Mouse (Mus musculus) neural tube, embryonic 15.5 days (tissue): ENCODE data around the gene Tor1a. TPM values are rescaled to one million over a fixed set of nuclear protein-coding genes. Genes with fewer than 3 reads are reported as not detected.

Source experiments
- ATAC-seq: fragments of 200-750 bp; cut with Nextera tagmentation; 2 replicates; pipeline ENCODE4 v1.8.0; 2017; ENCODE audit warnings: mild to moderate bottlenecking, moderate TSS enrichment, moderate library complexity; ENCODE audit not compliant: low FRiP score
- H3K27ac ChIP-seq: fragments of 300-500 bp; sonication (generic); replicated peaks from 2 replicates; pipeline ENCODE4 v1.5.1; 2015; ENCODE audit warnings: mild to moderate bottlenecking, inconsistent platforms
- H3K27me3 ChIP-seq: fragments of 300-500 bp; sonication (generic); replicated peaks from 2 replicates; pipeline ENCODE4 v1.6.1; 2015; ENCODE audit warnings: inconsistent platforms
- H3K36me3 ChIP-seq: fragments of 300-500 bp; sonication (generic); 2 replicates; pipeline ENCODE4 v1.6.1; 2015; ENCODE audit warnings: inconsistent platforms
- H3K4me1 ChIP-seq: fragments of 300-500 bp; sonication (generic); 2 replicates; pipeline ENCODE4 v1.6.1; 2015; ENCODE audit warnings: inconsistent platforms
- H3K4me2 ChIP-seq: fragments of 300-500 bp; sonication (generic); 2 replicates; pipeline ENCODE4 v1.6.1; 2015; ENCODE audit warnings: inconsistent platforms, mild to moderate bottlenecking, moderate library complexity
- H3K4me3 ChIP-seq: fragments of 300-500 bp; sonication (generic); replicated peaks from 2 replicates; pipeline ENCODE4 v1.5.1; 2015; ENCODE audit warnings: mild to moderate bottlenecking, inconsistent platforms
- H3K9ac ChIP-seq: fragments of 300-500 bp; sonication (generic); replicated peaks from 2 replicates; pipeline ENCODE4 v1.6.1; 2015; ENCODE audit warnings: mild to moderate bottlenecking, inconsistent platforms
- H3K9me3 ChIP-seq: fragments of 300-500 bp; sonication (generic); replicated peaks from 2 replicates; pipeline ENCODE4 v1.6.1; 2016; ENCODE audit warnings: inconsistent platforms
- WGBS: fragments of 180-500 bp; shearing (Covaris S2); methylation state at CpG from one replicate; pipeline ENCODE4 v1.1.7; 2015; ENCODE audit warnings: mixed read lengths; 5-methylcytosine and 5-hydroxymethylcytosine counted together
- polyA plus RNA-seq: library from polyadenylated mRNA; unstranded; fragments of >200 nt; fragmentation: Nextera tagmentation; extraction: Ambion mirVana; gene quantifications from 2 replicates; pipeline ENCODE4 v1.2.1, GENCODE M21; 2015

The Tor1a gene
- polyA plus RNA-seq, 1 experiment from 2014 or later, result 93.2 TPM

DNA sequence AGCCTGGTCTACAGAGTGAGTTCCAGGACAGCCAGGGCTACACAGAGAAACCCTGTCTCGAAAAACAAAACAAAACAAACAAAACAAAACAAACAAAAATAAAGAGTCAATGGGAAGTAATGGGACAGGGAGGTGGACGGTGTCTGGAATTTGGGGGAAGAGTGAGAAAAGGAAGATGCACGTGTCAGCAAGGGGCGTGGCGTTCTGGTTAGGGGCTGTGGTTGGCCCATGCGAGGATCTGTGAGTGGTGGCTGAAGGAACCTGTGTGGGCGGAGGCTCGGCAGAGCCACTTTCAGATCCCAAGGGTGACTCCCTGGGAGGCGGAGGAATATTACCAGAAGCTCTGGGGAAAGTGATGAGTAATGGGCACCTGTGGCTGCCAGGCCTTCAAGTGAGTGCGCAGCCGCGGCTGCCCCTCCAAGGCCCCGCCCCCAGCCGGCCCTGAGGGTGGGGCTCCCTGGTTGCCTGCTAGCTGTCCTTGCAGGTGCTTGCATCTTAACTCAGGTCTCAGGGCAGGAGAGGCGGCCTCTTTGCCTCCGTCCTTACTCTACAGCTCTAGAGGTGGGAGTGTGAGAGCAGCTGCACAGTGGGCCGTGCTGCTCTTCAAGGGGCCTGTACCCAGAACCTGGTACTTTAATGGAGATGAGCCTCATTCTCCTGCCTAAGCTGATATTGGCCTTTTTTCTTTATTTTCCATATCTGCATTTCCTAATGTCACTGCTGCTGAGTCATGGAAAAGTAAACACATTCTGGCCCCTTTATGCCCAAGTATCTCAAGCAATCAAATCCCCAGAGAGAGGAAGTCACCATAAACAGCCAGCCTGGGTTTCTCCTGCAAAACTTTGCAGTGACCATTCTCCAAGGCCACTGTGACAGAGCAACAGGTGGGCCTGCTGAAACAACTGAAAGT, 17.6 kb upstream of the Tor1a start:
- 0 out of 2 replicates have a peak, but pooled peaks cover under 1% of the 10 kb centered on the region for H3K36me3 ChIP-seq
- no peak overlapping the region; the same call in 1 of the 2 replicates for H3K4me2 ChIP-seq
- no peak overlapping the region for H3K27ac ChIP-seq
- H3K4me3 ChIP-seq, result no peak overlapping the region
- peaks cover 31% of the 10 kb centered on the region for H3K4me1 ChIP-seq
- WGBS, result 29% methylated on average over 17 of the region's 17 CpGs
- ATAC-seq, result no peak
- H3K27me3 ChIP-seq, result no peaks in the 10 kb centered on the region
- H3K9ac ChIP-seq, result no peak overlapping the region
- no peaks in the 10 kb centered on the region for H3K9me3 ChIP-seq

DNA sequence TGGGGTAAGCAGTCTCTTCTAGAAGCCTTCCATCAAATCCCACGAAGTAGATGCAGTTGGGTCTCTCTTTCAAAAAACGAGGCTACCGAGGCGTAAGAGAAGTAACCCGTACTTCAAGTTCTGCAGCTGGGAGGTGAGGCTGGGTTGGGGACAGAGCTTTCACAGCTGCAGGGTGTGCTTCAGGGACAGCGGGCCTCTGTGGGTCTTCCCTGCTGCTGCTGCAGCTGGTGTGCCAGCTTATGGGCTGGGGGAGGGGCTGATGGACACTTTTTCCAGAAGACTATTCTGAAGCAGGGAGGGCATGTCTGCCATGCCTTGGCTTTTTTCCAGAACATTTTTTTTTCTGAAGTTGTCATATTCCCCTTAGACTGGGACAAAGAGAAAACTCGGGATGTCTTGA, 15.3 kb upstream of the Tor1a start:
- WGBS, result 48% methylated on average over 7 of the region's 7 CpGs
- peak overlapping the region; percentile 87 for H3K4me2 ChIP-seq
- peak overlapping the region; percentile 87; the same call in 1 of the 2 replicates for H3K27ac ChIP-seq
- peaks cover 15% of the 10 kb centered on the region for H3K36me3 ChIP-seq
- peak overlapping the region; percentile 82 for H3K9ac ChIP-seq
- ATAC-seq, result no peak
- no peaks in the 10 kb centered on the region for H3K9me3 ChIP-seq
- peak overlapping the region; percentile 89 for H3K4me3 ChIP-seq
- no peaks in the 10 kb centered on the region for H3K27me3 ChIP-seq
- H3K4me1 ChIP-seq, result peaks cover 31% of the 10 kb centered on the region

DNA sequence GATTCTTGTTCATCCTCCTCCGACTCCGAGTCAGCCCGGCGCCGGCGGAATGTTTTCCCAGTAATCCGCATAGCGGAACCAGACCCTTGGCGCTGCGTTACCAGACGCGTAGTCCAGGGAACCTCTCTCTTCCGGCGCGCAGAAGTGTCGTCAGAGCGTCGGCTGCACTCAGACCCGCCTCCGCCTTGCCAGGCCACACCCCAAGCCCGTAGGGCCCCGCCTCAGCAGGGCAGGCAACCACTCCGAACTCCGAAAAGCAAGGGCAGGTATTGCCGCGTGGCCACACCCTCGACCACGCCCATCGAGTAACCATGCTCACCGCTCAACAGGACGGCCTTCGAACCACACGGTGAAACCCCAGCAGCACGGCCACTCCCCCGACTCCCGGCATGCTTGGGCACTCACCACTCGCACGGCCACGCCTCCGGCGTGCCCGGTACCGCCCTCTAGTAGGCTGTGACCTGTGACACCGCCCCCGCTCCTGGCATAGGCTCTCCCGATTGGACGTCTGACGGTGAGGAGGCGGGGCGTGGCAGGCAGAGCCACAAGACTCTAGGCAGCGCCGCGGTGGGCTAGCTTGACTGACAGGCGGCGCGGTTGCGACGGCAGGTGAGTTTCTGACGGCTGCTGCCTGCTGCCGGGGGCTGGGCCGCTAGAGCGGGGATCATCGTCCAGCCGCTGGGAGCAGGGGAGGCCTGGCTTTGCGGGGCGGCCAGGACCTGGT, 14.2 kb upstream of the Tor1a start, which contains the start of the genes BC005624 and Usp20:
Gene BC005624 (minus strand): TSS at position 412 of the 724 bp plus-strand sequence.
Gene Usp20 (plus strand): TSS at position 490 of the 724 bp plus-strand sequence.
- peaks cover 31% of the 10 kb centered on the region for H3K4me1 ChIP-seq
- WGBS, result under 1% methylated on average over 65 of the region's 66 CpGs
- ATAC-seq, result peak; percentile 98
- peak within 1 kb of the TSS; percentile 87 for H3K4me2 ChIP-seq
- peak within 1 kb of the TSS; percentile 82 for H3K9ac ChIP-seq
- no peaks in the 10 kb centered on the region for H3K9me3 ChIP-seq
- H3K4me3 ChIP-seq, result peak within 1 kb of the TSS; percentile 89
- H3K27ac ChIP-seq, result peak within 1 kb of the TSS; percentile 87
- H3K27me3 ChIP-seq, result no peaks in the 10 kb centered on the region
- peaks cover 24% of the 10 kb centered on the region for H3K36me3 ChIP-seq

DNA sequence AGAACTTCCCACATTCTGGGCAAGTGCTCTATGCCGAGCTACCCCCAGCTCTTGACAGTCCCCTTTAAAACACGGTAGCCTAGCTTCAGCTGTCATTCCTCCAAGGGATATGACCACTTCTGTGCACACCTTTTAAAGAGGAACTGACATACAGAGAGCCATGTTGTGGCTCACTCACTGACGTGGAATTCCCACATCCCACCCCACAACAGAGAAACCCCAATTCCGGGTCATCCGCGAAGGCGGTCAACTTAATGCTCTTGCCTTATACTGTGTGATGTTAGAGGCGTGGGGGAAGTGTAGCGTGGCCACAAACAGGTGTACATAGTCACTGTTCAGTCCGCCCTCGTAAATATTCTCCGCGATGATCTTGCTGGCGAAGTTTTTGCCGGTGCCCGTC, 907 bp downstream of the Tor1a start:
- Histone ChIP-seq H3K27me3 (no peaks in the 10 kb centered on the region), H3K4me1 (peaks cover 29% of the 10 kb centered on the region), H3K27ac (no peak overlapping the region; the same call in 1 of the 2 replicates), H3K4me2 (peak overlapping the region; percentile 77), H3K4me3 (peak overlapping the region; percentile 59), H3K9ac (peak overlapping the region; percentile 67), H3K9me3 (no peaks in the 10 kb centered on the region), H3K36me3 (peaks cover 47% of the 10 kb centered on the region)
- 21% methylated on average over 16 of the region's 16 CpGs for WGBS
- no peak for ATAC-seq

DNA sequence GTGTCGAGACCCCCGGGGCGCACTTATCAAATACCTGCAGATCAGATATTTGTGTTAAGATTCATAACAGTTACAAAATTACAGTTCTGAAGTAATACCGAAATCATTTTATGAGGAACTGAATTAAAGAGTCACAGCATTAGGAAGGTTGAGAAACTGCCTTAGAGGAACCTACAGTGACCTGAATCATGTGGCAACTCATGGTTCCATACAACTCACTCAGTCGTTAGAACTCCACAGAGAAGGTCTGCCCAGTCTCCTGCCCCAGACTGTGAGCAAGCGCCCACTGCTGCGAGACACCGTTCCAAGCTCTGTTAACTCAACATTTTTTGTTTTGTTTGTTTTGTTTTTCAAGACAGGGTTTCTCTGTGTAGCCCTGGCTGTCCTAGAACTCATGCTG, 2.1 kb downstream of the Tor1a start:
- no peak for ATAC-seq
- H3K9ac ChIP-seq, result no peak overlapping the region
- H3K36me3 ChIP-seq, result peaks cover 54% of the 10 kb centered on the region
- no peak overlapping the region for H3K27ac ChIP-seq
- H3K4me2 ChIP-seq, result peak overlapping the region; percentile 7; the same call in 1 of the 2 replicates
- H3K9me3 ChIP-seq, result no peaks in the 10 kb centered on the region
- no peaks in the 10 kb centered on the region for H3K27me3 ChIP-seq
- 93% methylated on average over 8 of the region's 8 CpGs for WGBS
- peaks cover 29% of the 10 kb centered on the region for H3K4me1 ChIP-seq
- 0 out of 2 replicates have a peak overlapping the region, but pooled peaks have one; percentile 8 for H3K4me3 ChIP-seq

DNA sequence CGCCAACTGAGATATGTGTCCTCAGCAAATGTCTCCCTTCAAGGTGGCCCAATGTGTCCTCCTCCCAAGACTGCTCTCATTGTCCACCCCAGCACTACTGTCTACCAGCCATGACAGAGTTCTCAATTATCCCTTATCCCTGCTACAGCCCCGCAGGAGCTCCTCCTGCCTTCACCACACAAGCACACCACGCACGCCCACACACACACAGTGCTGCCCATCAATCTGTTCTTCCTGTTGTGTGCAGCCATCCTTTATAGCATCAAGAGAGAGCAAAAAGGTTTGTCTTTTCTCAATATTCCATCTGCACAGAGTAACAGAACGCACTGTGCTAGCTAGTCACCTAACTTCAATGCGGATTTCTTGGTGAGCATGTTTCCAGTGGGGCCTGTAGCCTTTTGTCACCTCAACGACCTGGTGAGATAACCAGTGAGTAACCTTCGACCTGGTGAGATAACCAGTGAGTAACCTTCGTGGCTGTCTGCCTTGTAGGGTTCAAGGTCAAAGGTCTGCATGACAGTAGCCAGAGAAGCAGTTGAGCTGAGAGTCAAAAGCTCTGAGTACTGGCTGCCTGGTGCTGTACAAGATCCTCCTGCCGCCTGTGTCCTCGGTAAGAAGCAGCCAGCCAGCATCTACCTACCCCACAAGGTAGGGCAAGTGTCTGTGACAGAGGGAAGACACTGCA, 5.0 kb downstream of the Tor1a start:
- Histone ChIP-seq H3K4me3 (no peak overlapping the region), H3K27ac (no peak overlapping the region), H3K27me3 (no peaks in the 10 kb centered on the region), H3K4me1 (peaks cover 29% of the 10 kb centered on the region), H3K9me3 (no peaks in the 10 kb centered on the region), H3K36me3 (peaks cover 80% of the 10 kb centered on the region), H3K4me2 (no peak overlapping the region), H3K9ac (no peak overlapping the region)
- no peak for ATAC-seq
- WGBS, result 89% methylated on average over 11 of the region's 11 CpGs

DNA sequence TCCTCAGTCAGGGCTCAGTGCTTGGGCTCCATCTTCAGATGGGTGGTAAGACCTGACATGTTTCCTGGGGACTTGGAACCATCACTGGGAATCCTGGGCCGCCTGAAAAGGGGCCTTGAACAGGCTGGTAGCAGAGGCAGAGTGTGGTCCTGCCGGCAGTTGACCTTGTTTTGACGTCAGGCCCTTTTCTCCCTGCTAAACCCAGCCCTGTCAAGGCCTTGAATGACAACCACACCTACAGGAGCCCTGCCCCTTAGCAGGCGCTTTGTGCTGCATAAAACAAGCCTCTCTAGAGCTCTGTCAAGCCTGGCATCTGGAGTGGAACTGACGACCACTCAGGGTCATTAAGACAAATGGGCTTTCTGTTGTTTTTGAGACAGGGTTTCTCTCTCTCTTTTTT, 7.9 kb downstream of the Tor1a start:
- no peak for ATAC-seq

DNA sequence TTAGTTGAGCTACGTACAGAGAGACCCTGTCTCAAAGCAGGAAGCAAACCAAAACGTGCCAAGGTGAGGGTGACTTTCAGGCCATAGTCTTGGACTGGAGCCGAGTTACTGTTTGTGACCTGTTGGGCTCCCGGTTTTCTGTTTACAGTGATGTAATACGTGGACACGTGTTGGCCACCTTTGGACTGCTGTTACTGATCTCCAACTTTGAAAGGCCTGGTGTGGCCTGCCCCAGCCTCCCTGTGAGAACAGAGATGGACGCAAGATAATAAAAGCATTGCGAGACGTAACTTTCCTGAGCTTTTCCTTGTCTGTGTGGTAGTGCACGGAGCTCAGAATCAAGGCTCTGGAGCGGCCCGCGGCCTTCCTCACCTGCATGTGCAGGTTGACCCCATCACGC, 9.0 kb downstream of the Tor1a start:
- Histone ChIP-seq H3K27me3 (no peaks in the 10 kb centered on the region), H3K4me2 (no peak overlapping the region), H3K27ac (no peak overlapping the region), H3K4me1 (peaks cover 32% of the 10 kb centered on the region), H3K36me3 (peaks cover 87% of the 10 kb centered on the region), H3K4me3 (no peak overlapping the region), H3K9me3 (no peaks in the 10 kb centered on the region), H3K9ac (no peak overlapping the region)
- no peak for ATAC-seq
- 93% methylated on average over 14 of the region's 14 CpGs for whole genome bisulfite sequencing

More for the DNA sequence above, 7.9 kb downstream of the Tor1a start:
- H3K36me3 ChIP-seq, result peaks cover 99% of the 10 kb centered on the region
- 46% methylated on average over 5 of the region's 5 CpGs for WGBS
- H3K27ac ChIP-seq, result no peak overlapping the region
- H3K4me3 ChIP-seq, result no peak overlapping the region
- peaks cover 25% of the 10 kb centered on the region for H3K4me1 ChIP-seq
- no peak overlapping the region for H3K9ac ChIP-seq
- no peak overlapping the region for H3K4me2 ChIP-seq
- H3K27me3 ChIP-seq, result no peaks in the 10 kb centered on the region
- no peaks in the 10 kb centered on the region for H3K9me3 ChIP-seq

DNA sequence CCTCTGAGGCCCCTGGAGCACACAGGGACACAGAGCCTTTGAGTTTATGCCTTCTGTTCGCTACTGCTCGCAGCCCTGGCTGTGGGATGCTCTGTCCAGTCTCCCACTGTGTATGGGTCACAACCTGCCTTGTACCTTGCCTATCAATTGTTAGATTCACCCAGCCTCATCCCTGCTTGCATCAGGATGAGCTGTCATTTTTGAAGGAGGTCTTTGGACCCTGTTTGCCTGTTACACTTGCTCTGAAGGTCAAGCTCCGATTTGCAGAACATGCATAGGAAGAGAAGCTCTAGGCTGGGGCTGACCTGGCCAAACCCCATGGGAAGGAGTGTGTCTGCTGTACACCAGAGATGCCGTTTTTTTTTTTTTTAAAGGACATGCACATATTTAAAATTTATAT, 10.2 kb downstream of the Tor1a start:
- Histone ChIP-seq H3K4me1 (peaks cover 37% of the 10 kb centered on the region), H3K4me3 (no peak overlapping the region), H3K9me3 (no peaks in the 10 kb centered on the region), H3K27me3 (no peaks in the 10 kb centered on the region), H3K4me2 (no peak overlapping the region), H3K36me3 (peaks cover 75% of the 10 kb centered on the region), H3K9ac (no peak overlapping the region), H3K27ac (no peak overlapping the region)
- whole genome bisulfite sequencing, result 90% methylated on average over 4 of the region's 4 CpGs
- ATAC-seq, result no peak

DNA sequence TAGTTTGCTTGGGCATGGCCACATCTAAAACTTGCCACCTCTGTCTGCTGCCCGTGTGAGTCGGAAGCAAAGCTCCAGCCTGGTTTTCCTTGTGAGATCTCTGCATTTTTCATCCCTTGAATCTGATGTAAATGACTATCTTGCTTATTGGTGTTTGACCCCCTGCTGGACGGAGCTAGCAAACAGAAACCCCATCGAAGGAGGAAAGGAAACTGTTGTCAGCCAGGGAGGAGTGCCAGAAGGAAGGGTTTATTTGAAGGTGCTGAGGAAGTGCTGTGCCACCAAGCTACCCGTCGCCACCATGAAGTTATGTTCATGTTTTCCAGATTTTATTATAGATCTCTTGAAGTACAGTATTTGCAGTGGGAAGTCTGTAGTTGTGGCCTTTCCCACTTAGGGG, 12.9 kb downstream of the Tor1a start:
- H3K27me3 ChIP-seq, result 0 out of 2 replicates have a peak, but pooled peaks cover 3% of the 10 kb centered on the region
- H3K9me3 ChIP-seq, result no peaks in the 10 kb centered on the region
- peaks cover 41% of the 10 kb centered on the region for H3K4me1 ChIP-seq
- 0 out of 2 replicates have a peak overlapping the region, but pooled peaks have one; percentile 74 for H3K4me3 ChIP-seq
- 81% methylated on average over 6 of the region's 6 CpGs for WGBS
- no peak overlapping the region for H3K27ac ChIP-seq
- no peak for ATAC-seq
- H3K9ac ChIP-seq, result peak overlapping the region; percentile 85; the same call in 1 of the 2 replicates
- peak overlapping the region; percentile 77 for H3K4me2 ChIP-seq
- H3K36me3 ChIP-seq, result peaks cover 48% of the 10 kb centered on the region
